Comparison of ENCODE assay signal across 25 mouse cellular contexts in the genomic region with DNA sequence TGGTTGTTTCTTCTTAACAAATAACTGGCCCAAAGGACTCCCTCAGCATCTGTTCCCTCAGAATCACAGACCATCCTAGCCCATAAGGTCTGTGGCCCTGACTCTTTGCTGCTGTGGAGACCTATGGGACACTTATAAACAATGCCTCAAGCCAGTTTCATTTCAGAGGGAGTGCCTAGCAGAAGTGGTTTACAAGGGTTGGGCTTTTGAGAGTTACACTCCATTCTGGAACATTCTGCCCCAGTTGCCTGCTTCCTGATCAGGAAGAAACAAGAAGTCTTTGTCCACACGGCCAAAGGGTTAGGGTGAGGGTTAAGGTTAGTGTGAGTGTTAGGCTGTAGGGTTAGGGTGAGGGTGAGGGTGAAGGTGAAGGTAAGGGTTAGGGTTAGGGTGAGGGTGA. TPM values are rescaled to one million over a fixed set of nuclear protein-coding genes. Genes with fewer than 3 reads are reported as not detected.
DNase-seq lines count a peak whose midpoint lies in the region; ATAC-seq and TF ChIP-seq lines count a peak whose summit lies in the region.
"Had no signal": no experiment of that assay in that cellular context is flagged by ENCODE, and none has a peak within 500 bp of the region (broad histone marks: within the 10 kb centered on the region; RNA-seq: fewer than 3 reads in every experiment).

No protein-coding gene starts in this region.

- H3K4me2 ChIP-seq in midbrain, embryonic 13.5 days (replicated peaks), result no peak overlapping the region
- H3K4me2 ChIP-seq: embryonic facial prominence, embryonic 12.5 days; embryonic facial prominence, embryonic 15.5 days; heart, embryonic 11.5 days; hindbrain, embryonic 13.5 days had no signal

- ATAC-seq in midbrain, embryonic 13.5 days, result no peak
- ATAC-seq: forebrain, embryonic 14.5 days; forebrain, postnatal 0 days; hindbrain, postnatal 0 days; inflammation-experienced regulatory T-cells, adult 6 months; Patski had no signal

- no peak overlapping the region for H3K27ac ChIP-seq in midbrain, embryonic 13.5 days
- H3K27ac ChIP-seq: embryonic facial prominence, embryonic 12.5 days; embryonic facial prominence, embryonic 15.5 days; heart, adult 2 months; hindbrain, embryonic 10.5 days; hindbrain, embryonic 13.5 days; hindbrain, postnatal 0 days had no signal

- no peak for TF ChIP-seq CTCF in lung, adult 2 months (IDR thresholded peaks at IDR 0.05; ENCODE audit: insufficient read depth, low read length)

- DNase-seq in lung, adult 2 months, result peak; percentile 7
- DNase-seq in lung, postnatal 10 days, result no peak
- peak; percentile 6 for DNase-seq in 3T3-L1 (ENCODE audit: low read depth, low spot score)
- DNase-seq in NIH3T3 (ENCODE audit: low read depth), result peak; percentile 9
- no peak for DNase-seq in adrenal gland, postnatal 36 days
- DNase-seq: adrenal gland, postnatal 10 days; cerebellum, adult 11 months; cerebellum, adult 2 months; cerebellum, adult 9-11 months; cerebellum, postnatal 25 days; forebrain, postnatal 0 days; gastrocnemius, postnatal 36 days; heart, adult 2 months; heart, postnatal 10 days; heart, postnatal 36 days had no signal

- no peak overlapping the region for H3K9ac ChIP-seq in midbrain, embryonic 13.5 days (replicated peaks)
- H3K9ac ChIP-seq: embryonic facial prominence, embryonic 12.5 days; embryonic facial prominence, embryonic 15.5 days; forebrain, postnatal 0 days; hindbrain, embryonic 13.5 days had no signal

- H3K9me3 ChIP-seq in midbrain, embryonic 13.5 days, result no peaks in the 10 kb centered on the region
- H3K9me3 ChIP-seq: embryonic facial prominence, embryonic 12.5 days; embryonic facial prominence, embryonic 15.5 days; hindbrain, embryonic 10.5 days; hindbrain, embryonic 13.5 days had no signal

- no peak for TF ChIP-seq POLR2A in lung, adult 2 months (IDR thresholded peaks at IDR 0.05; ENCODE audit: borderline replicate concordance, extremely low read depth, low read depth, low read length)

- no peaks in the 10 kb centered on the region for H3K27me3 ChIP-seq in midbrain, embryonic 13.5 days
- H3K27me3 ChIP-seq: embryonic facial prominence, embryonic 12.5 days; embryonic facial prominence, embryonic 15.5 days had no signal

- 35% methylated on average over 1 of the region's 1 CpGs for WGBS in lung, adult 2 months
- 91% methylated on average over 1 of the region's 1 CpGs for WGBS in midbrain, embryonic 13.5 days

- H3K36me3 ChIP-seq in midbrain, embryonic 13.5 days, result no peaks in the 10 kb centered on the region
- H3K36me3 ChIP-seq: embryonic facial prominence, embryonic 12.5 days; embryonic facial prominence, embryonic 15.5 days; hindbrain, embryonic 10.5 days; hindbrain, embryonic 13.5 days had no signal

- H3K4me1 ChIP-seq in lung, adult 2 months (ENCODE audit: control insufficient read depth, insufficient read depth, low read length), result no peaks in the 10 kb centered on the region
- H3K4me1 ChIP-seq in midbrain, embryonic 13.5 days (replicated peaks), result peaks cover 21% of the 10 kb centered on the region
- H3K4me1 ChIP-seq: embryonic facial prominence, embryonic 15.5 days had no signal

- H3K4me3 ChIP-seq in lung, adult 2 months (replicated peaks; ENCODE audit: extremely low read depth, low read depth, low read length), result no peak overlapping the region
- no peak overlapping the region for H3K4me3 ChIP-seq in midbrain, embryonic 13.5 days (replicated peaks)
- H3K4me3 ChIP-seq: embryonic facial prominence, embryonic 12.5 days; embryonic facial prominence, embryonic 15.5 days; heart, adult 2 months; hindbrain, embryonic 10.5 days; hindbrain, embryonic 13.5 days had no signal

RNA-seq across cellular contexts. Expression of a gene that starts 19.7 kb away (rescaled TPM):
- 174 and 271 TPM in 2 replicates for polyA plus RNA-seq in lung, adult 2 months (2012; rRNA removed)
- total RNA-seq in adrenal gland, postnatal 36 days (2021), result 100 to 1,000 TPM; 262 to 279 TPM
- polyA plus RNA-seq in midbrain, embryonic 13.5 days (2015; fragmentation: Nextera tagmentation; extraction: Ambion mirVana), result 288 and 302 TPM in 2 replicates

RNA-seq across cellular contexts. Expression of a gene that starts 20.0 kb away (rescaled TPM):
- 14.7 and 17.8 TPM in 2 replicates for polyA plus RNA-seq in lung, adult 2 months (2012; rRNA removed)
- total RNA-seq in adrenal gland, postnatal 36 days (2021), result 100 to 1,000 TPM; 149 to 171 TPM
- 250 and 255 TPM in 2 replicates for polyA plus RNA-seq in midbrain, embryonic 13.5 days (2015; fragmentation: Nextera tagmentation; extraction: Ambion mirVana)

Comparison
In these comparisons a context has a peak if more than half of its experiments do, and no peak if none do; other contexts are left out.
1. DNase-seq: peak in lung, adult 2 months (single experiment), 3T3-L1 (single experiment) and NIH3T3 (single experiment); none in lung, postnatal 10 days (single experiment) and adrenal gland, postnatal 36 days (0 of 2).
2. RNA of a gene that starts 20.0 kb away (polyA plus RNA-seq): 250 to 255 TPM in midbrain, embryonic 13.5 days; 14.7 to 17.8 TPM in lung, adult 2 months; every median in the first group is over 10 times any median in the second.